Mouse (Mus musculus) intestine, embryonic 16.5 days (tissue): Measurements from ENCODE around the gene Atp6v1a. TPM values are rescaled to one million over a fixed set of nuclear protein-coding genes. Genes with fewer than 3 reads are reported as not detected.

Experiments used
- ATAC-seq: fragments of 200-750 bp; cut with Nextera tagmentation; 2 replicates; pipeline ENCODE4 v1.8.0; 2017; ENCODE audit warnings: moderate TSS enrichment, moderate library complexity
- H3K27ac ChIP-seq: fragments of 300-500 bp; sonication (generic); 2 replicates; pipeline ENCODE4 v1.5.1; 2014; ENCODE audit warnings: mild to moderate bottlenecking, low read length
- H3K27me3 ChIP-seq: fragments of 300-500 bp; sonication (generic); replicated peaks from 2 replicates; pipeline ENCODE4 v1.6.1; 2014; ENCODE audit warnings: low read length, control low read depth, mixed read lengths; ENCODE audit not compliant: control insufficient read depth, insufficient read depth
- H3K36me3 ChIP-seq: fragments of 300-500 bp; sonication (generic); 2 replicates; pipeline ENCODE4 v1.6.1; 2014; ENCODE audit warnings: low read length, control low read depth; ENCODE audit not compliant: control insufficient read depth, insufficient read depth
- H3K4me1 ChIP-seq: fragments of 300-500 bp; sonication (generic); 2 replicates; pipeline ENCODE4 v1.6.1; 2014; ENCODE audit warnings: low read length, control low read depth, mixed read lengths; ENCODE audit not compliant: control insufficient read depth, insufficient read depth
- H3K4me2 ChIP-seq: fragments of 300-500 bp; sonication (generic); 2 replicates; pipeline ENCODE4 v1.6.1; 2014; ENCODE audit warnings: low read depth, low read length, control low read depth
- H3K4me3 ChIP-seq: fragments of 300-500 bp; sonication (generic); 2 replicates; pipeline ENCODE4 v1.5.1; 2014; ENCODE audit warnings: mild to moderate bottlenecking, low read length
- H3K9ac ChIP-seq: fragments of 300-500 bp; sonication (generic); 2 replicates; pipeline ENCODE4 v1.6.1; 2014; ENCODE audit warnings: low read depth, low read length
- H3K9me3 ChIP-seq: fragments of 300-500 bp; sonication (generic); 2 replicates; pipeline ENCODE4 v1.6.1; 2016; ENCODE audit warnings: low read length, control low read depth; ENCODE audit not compliant: control insufficient read depth
- WGBS: fragments of 180-500 bp; shearing (Covaris S2); extraction: QIAGEN DNeasy Blood & Tissue Kit; methylation state at CpG from one replicate; pipeline ENCODE4 v1.1.7; 2014; 5-methylcytosine and 5-hydroxymethylcytosine counted together
- polyA plus RNA-seq: library from polyadenylated mRNA; unstranded; fragments of >200 nt; fragmentation: Nextera tagmentation; extraction: Ambion mirVana; gene quantifications from 2 replicates; pipeline ENCODE4 v1.2.1, GENCODE M21; 2015

Atp6v1a gene
- polyA plus RNA-seq, 1 experiment from 2014 or later: 73.0 TPM

- H3K36me3 ChIP-seq: no peaks in the 10 kb centered on the region
- no peaks in the 10 kb centered on the region for H3K4me1 ChIP-seq
- no peak overlapping the region for H3K9ac ChIP-seq
- H3K4me2 ChIP-seq: no peak overlapping the region
- H3K27me3 ChIP-seq: no peaks in the 10 kb centered on the region
- no peak overlapping the region for H3K27ac ChIP-seq
- H3K4me3 ChIP-seq: no peak overlapping the region
- ATAC-seq: no peak
- WGBS: 58% methylated on average over 6 of the region's 6 CpGs
- H3K9me3 ChIP-seq: no peaks in the 10 kb centered on the region; the same call in 1 of the 2 replicates
Observed at GRCm38 (mm10) chr16:44053265-44053664, 86.2 kb downstream of the Atp6v1a start.

- no peak for ATAC-seq
- Histone ChIP-seq H3K27ac (no peak overlapping the region), H3K36me3 (no peaks in the 10 kb centered on the region), H3K4me3 (no peak overlapping the region), H3K4me2 (no peak overlapping the region), H3K9me3 (no peaks in the 10 kb centered on the region; the same call in 1 of the 2 replicates), H3K4me1 (no peaks in the 10 kb centered on the region), H3K27me3 (no peaks in the 10 kb centered on the region), H3K9ac (no peak overlapping the region)
- 81% methylated on average over 6 of the region's 6 CpGs for WGBS
Observed at GRCm38 (mm10) chr16:44052390-44052789, 87.1 kb downstream of the Atp6v1a start.

- H3K27ac ChIP-seq: no peak overlapping the region
- no peaks in the 10 kb centered on the region for H3K4me1 ChIP-seq
- H3K9ac ChIP-seq: no peak overlapping the region
- H3K4me2 ChIP-seq: no peak overlapping the region
- 76% methylated on average over 5 of the region's 5 CpGs for WGBS
- no peaks in the 10 kb centered on the region for H3K27me3 ChIP-seq
- no peak for ATAC-seq
- H3K9me3 ChIP-seq: no peaks in the 10 kb centered on the region
- no peaks in the 10 kb centered on the region for H3K36me3 ChIP-seq
- H3K4me3 ChIP-seq: no peak overlapping the region
Observed at GRCm38 (mm10) chr16:44050139-44050538, 89.4 kb downstream of the Atp6v1a start.

- H3K36me3 ChIP-seq: no peaks in the 10 kb centered on the region
- H3K4me3 ChIP-seq: no peak overlapping the region
- no peak overlapping the region for H3K27ac ChIP-seq
- no peak for ATAC-seq
- H3K4me2 ChIP-seq: no peak overlapping the region
- no peaks in the 10 kb centered on the region for H3K4me1 ChIP-seq
- H3K9ac ChIP-seq: no peak overlapping the region
- no peaks in the 10 kb centered on the region for H3K9me3 ChIP-seq
- WGBS: 83% methylated on average over 4 of the region's 4 CpGs
- no peaks in the 10 kb centered on the region for H3K27me3 ChIP-seq
Observed at GRCm38 (mm10) chr16:44039112-44039511, 100.4 kb downstream of the Atp6v1a start.

Other genes starting within 250 kb of the Atp6v1a start
- 9.9 and 11.7 TPM in 2 replicates for gene Ccdc191, start 249.9 kb downstream of the Atp6v1a start, polyA plus RNA-seq
- 15.5 and 17.9 TPM in 2 replicates for gene Qtrt2, start 212.9 kb downstream of the Atp6v1a start, polyA plus RNA-seq
- gene Zdhhc23, start 159.9 kb downstream of the Atp6v1a start, polyA plus RNA-seq: 1.9 and 2.1 TPM in 2 replicates
- 7.8 and 8.8 TPM in 2 replicates for gene Gramd1c, start 76.4 kb downstream of the Atp6v1a start, polyA plus RNA-seq
- 76.3 and 82.6 TPM in 2 replicates for gene Naa50, start 125 bp upstream of the Atp6v1a start, polyA plus RNA-seq
- 2.0 and 2.3 TPM in 2 replicates for gene Usf3, start 33.5 kb upstream of the Atp6v1a start, polyA plus RNA-seq
- 1.2 and 1.3 TPM in 2 replicates for gene Sidt1, start 193.5 kb upstream of the Atp6v1a start, polyA plus RNA-seq
- 16.0 and 17.5 TPM in 2 replicates for gene Spice1, start 207.4 kb upstream of the Atp6v1a start, polyA plus RNA-seq